Mouse (Mus musculus) frontal cortex, adult 2 months (tissue): ENCODE measurements around the gene Tcf25. TPM values are rescaled to one million over a fixed set of nuclear protein-coding genes. Genes with fewer than 3 reads are reported as not detected.
"Not testable (repeated sequence)": the region's sequence is repeated elsewhere in the genome, so short reads cannot be mapped to it uniquely, and the experiment has no call there.

Experiments used
- DNase-seq, 2 experiments: peaks; one replicate each; pipeline ENCODE4 v3.0.0; 2022; ENCODE audit warnings: low spot score in 1 of 2; ENCODE audit errors: extremely low spot score in 1 of 2
- polyA plus RNA-seq: library from polyadenylated mRNA; depleted of rRNA; stranded (reverse); fragments of >200 nt; gene quantifications from 2 replicates; pipeline ENCODE4 v1.2.3, GENCODE M21; 2012

The Tcf25 gene
- polyA plus RNA-seq, 1 experiment = 583 TPM

GRCm38 (mm10) chr8:123408586-123409544, 35.3 kb downstream of the Tcf25 start:
- no peak for DNase-seq

- DNase-seq = no peak
Observed at GRCm38 (mm10) chr8:123410049-123410587, 36.6 kb downstream of the Tcf25 start.

GRCm38 (mm10) chr8:123410788-123411187, 37.2 kb downstream of the Tcf25 start:
- no peak for DNase-seq

GRCm38 (mm10) chr8:123411246-123411645, 37.7 kb downstream of the Tcf25 start, which contains the start of gene Tubb3:
Tubb3 (plus strand) TSS chr8:123411424.
- DNase-seq = peak; percentile 85 to 92

- no peak for DNase-seq
Observed at GRCm38 (mm10) chr8:123411781-123412327, 38.3 kb downstream of the Tcf25 start.

- DNase-seq = peak; percentile 86 to 90
Observed at GRCm38 (mm10) chr8:123412560-123413170, 39.1 kb downstream of the Tcf25 start.

- DNase-seq = no peak
Observed at GRCm38 (mm10) chr8:123414255-123414654, 40.7 kb downstream of the Tcf25 start.

GRCm38 (mm10) chr8:123414997-123415696, 41.6 kb downstream of the Tcf25 start:
- DNase-seq = not testable (repeated sequence)

GRCm38 (mm10) chr8:123415967-123416943, 42.7 kb downstream of the Tcf25 start:
- no peak for DNase-seq

- DNase-seq = no peak
Observed at GRCm38 (mm10) chr8:123416944-123417555, 43.5 kb downstream of the Tcf25 start.

GRCm38 (mm10) chr8:123419711-123420110, 46.2 kb downstream of the Tcf25 start:
- DNase-seq = no peak

- no peak for DNase-seq
Observed at GRCm38 (mm10) chr8:123420525-123421281, 47.1 kb downstream of the Tcf25 start.

- no peak for DNase-seq
Observed at GRCm38 (mm10) chr8:123421325-123421724, 47.8 kb downstream of the Tcf25 start.

- peak; percentile 74 to 92 for DNase-seq
Observed at GRCm38 (mm10) chr8:123422056-123422780, 48.7 kb downstream of the Tcf25 start.

GRCm38 (mm10) chr8:123422781-123423159, 49.2 kb downstream of the Tcf25 start:
- no peak for DNase-seq

- DNase-seq = no peak
Observed at GRCm38 (mm10) chr8:123423441-123423840, 49.9 kb downstream of the Tcf25 start, which contains the start of gene Def8. Def8 (plus strand) TSS chr8:123423527.
